Mouse (Mus musculus) gonadal fat pad, adult 2 months (tissue): ENCODE measurements around the gene Fam135a. TPM values are rescaled to one million over a fixed set of nuclear protein-coding genes. Genes with fewer than 3 reads are reported as not detected.

Source experiments
- DNase-seq: peaks from one replicate; pipeline ENCODE4 v3.0.0-alpha.2; 2012; ENCODE audit warnings: low read depth
- polyA plus RNA-seq: library from polyadenylated mRNA; depleted of rRNA; stranded (reverse); fragments of >200 nt; gene quantifications from 2 replicates; pipeline ENCODE4 v1.2.3, GENCODE M21; 2012; rRNA removed

Fam135a gene
- 6.9 and 7.1 TPM in 2 replicates for polyA plus RNA-seq

DNA sequence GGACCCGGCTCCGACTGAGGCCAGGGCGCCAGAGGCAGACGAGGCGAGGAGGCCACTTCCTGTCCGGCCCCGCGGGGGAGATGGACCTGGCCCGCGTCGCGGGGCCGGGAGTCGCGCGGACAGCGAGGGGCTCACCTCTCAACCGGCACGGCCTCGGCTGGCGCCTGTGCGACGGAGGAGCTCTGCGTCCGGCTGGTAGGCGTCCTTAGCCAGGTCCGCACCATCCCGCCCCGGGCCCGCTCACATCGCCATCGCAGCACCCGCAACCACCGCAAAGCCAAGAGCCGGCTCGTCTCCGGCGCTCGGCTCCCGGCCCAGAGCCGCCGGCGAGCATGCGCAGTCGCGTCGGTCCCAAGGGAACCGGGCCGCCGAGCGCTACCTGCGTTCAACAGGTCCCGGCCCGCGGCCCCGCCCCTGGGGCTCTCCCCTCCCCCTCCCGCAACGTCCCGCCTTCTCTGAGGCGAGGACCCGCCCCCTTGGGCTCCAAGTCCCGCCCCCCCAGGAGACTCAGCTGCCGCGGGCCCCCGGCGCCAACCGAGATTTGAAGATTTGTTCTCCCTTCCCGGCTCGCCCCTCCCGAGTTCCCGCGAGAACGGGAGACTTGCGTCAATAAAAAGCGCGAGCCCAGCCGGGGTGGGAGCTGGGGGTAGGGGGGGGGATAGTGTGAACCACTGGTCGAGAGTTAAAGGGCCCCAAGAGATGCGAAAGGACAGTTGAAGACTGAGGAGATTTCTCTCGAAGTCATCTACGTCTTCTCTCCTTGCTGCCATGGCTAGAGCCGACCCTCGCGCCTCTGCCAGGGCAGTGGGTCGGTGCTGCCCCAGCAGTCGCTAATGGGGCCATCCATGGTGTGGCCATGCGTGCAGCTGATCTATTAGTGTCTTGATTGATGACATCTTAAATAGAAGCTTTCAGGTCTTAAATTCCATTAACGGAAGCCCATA lies at the start of gene Fam135a:
Gene Fam135a (minus strand): TSS at position 416 of the 944 bp plus-strand sequence.
- DNase-seq = peak; percentile 31

DNA sequence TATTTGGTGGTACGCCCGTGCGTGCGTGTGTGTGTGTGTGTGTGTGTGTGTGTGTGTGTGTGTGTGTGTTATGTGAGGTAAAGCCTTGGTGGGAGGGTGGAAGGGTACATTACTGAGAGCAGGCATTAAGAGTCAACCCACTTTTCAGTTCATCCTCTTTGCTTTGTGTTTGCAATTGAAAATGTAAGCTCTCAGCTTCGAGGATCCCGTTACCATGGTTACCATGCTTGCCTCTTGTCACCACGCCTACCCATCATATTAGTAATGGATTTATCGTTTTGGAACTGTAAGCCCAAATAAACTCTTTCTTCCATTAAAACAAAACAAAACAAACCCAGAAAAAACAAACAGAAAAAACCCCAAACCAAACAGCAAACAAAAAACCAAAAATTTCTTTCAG lies 43.4 kb upstream of the Fam135a start:
- no peak for DNase-seq

DNA sequence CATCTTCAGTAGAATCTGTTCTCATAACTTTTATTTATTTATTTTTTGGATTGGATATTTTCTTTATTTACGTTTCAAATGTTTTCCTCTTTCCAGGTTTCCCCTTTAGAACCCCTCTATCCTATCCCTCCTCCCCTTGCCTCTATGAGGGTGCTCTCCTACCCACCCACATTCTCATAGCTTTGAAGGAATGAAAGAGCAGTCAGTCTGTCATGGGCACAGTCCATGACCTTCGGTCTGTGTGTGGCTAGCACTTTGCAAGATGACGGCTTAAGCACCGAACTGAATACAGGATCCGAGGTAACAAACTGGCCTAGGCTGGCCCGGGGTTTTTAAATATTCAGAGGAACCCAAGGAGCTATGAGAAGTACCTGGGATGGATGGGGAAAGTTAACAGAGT lies 40.4 kb upstream of the Fam135a start:
- DNase-seq = no peak

DNA sequence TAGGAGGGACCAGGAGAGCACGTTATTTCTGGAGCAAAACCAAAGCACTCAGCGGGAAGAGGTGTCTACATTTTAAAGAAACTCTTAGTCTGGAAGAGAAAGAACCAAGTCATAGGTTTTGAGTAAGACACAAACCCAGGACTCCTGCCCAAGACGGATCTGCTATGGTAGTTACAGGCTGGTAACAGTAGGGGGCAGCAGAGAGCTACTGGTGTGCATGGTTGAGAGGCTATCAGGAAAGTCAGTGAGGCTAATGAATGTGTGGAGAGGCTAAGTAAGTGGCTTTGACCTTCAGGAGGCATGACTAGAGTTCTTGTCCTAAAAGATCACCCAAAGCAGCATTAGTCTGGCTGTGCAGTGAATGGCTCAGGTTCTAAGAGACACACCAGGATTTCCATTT lies 37.0 kb upstream of the Fam135a start:
- DNase-seq = no peak

DNA sequence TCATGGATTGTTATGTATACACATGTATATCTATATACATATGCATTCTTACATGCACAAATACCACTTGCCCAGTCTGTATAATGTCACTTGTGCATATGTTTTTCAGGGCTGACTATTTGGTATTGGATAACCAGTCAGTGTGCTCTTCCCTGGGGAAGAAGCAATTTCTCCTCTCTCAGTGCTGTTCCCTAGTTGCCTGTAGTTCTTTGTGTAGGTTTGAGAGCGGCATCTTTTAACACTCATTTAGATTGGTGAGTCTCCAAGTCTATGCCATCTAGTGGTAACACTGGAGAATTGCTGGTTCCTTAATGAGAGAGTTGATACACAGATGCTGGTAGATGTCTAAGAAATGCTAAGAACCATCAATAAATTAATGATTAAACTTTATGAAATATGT lies 34.7 kb upstream of the Fam135a start:
- peak; percentile 4 for DNase-seq

DNA sequence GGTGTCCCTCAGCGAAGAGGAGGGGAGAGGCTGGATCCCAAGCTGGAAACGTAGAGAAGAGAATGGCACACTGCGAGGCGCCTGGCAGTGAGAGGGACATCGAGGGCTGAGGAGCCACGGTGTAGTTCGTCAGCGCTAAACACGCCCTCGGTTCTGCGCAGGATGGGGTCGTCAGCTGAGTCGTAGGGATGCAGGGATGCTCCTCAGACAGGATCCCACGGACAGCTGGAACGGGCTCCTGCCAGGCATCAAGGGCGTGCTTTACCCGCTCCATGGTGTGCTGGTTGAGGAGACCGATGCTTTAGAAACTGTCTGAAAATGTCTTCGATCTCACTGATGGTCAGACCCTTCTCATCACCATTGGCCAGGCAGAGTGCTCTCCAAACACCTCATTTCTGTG lies 33.7 kb upstream of the Fam135a start:
- no peak for DNase-seq

DNA sequence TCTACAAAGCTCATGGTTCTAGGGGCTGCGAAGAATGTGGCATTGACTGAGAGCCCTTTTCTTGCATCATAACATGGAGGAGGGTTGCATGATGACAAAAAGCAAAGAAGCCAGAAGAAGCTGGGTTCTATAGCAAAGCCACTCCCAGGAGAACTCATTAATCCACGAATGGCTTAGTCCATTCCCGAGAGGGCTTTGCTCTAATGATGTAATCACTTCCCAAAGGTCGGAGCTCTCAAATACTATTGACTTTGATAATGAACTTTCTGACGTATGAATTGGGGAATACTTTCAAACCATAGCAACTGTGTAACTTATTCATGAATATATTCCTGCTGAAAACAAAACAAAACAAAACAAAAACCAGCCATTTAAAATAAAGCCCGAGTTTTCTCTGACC lies 27.7 kb upstream of the Fam135a start:
- no peak for DNase-seq

DNA sequence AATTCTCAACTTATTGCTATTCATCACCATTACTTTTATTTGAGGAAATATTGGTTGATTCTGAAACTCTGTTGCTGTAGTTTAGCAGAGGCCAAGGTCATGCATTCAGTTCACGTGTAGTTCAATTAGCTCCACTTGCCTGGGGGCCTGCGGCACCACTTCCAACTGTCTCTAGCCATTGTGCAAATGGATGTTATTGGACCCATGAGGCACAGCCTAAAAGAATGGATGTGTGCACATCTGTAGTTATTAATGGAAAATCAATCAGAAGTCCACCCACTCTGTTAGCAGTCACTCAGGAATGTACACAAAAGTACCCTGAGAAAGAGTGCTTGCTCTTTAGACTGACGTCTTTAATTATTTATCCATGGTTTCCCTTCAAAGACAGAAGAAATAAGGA lies 24.5 kb upstream of the Fam135a start:
- no peak for DNase-seq

DNA sequence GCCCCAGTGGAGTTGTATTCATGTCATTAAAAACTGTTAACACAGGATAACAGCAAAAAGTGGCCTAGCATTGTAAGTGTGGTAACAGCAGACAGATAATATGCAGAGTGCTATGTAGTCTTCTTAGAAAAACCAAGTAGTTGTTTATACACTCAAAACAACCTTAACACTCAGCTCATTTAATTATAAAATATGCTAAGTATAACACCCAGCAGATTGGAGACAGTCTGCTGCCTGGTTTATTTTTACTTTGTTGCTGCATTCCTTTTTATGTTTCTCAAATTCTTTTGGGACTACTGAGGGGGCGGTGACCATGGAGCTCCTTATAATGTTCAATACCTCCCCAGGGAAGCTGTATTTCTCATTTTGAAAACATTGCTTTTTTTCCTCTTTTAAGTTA lies 22.4 kb upstream of the Fam135a start:
- no peak for DNase-seq

DNA sequence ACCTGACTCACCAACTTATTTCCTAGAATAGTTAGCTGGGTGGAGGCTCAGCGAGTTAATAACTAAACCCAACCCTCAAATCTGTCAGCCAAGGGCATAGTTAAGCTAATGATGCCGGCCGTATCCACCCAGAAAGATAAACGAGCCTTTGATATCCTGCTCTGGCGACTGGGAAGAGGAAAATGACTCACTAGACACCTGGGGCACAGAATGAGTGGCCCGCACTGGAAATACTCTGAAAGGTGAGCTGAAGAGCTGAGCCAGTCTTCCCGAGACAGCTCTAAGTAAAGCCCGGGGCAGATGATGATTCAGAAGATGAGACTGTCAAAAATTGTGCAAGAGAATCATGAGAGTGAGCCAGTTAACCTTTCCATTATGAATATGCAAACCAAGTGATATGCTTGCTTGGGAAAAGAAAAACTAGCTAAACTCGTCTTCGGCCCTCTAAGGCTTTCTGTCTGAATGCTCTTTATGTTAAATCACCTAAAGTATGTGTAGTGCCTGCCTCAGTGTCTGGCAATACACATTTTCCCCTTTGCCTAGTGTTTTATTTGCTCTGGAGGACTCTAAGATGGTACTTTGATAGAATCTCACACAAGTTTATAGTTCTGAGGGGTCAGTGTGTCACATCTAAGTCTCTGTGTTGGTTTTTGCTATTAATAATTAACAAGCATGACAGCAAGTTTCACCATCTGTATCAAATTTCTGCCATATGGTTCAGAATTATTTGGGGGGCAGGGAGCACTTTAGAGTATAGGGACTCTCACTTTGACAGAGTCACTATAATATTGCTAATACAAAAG lies 8.0 kb upstream of the Fam135a start:
- peak; percentile 61 for DNase-seq

DNA sequence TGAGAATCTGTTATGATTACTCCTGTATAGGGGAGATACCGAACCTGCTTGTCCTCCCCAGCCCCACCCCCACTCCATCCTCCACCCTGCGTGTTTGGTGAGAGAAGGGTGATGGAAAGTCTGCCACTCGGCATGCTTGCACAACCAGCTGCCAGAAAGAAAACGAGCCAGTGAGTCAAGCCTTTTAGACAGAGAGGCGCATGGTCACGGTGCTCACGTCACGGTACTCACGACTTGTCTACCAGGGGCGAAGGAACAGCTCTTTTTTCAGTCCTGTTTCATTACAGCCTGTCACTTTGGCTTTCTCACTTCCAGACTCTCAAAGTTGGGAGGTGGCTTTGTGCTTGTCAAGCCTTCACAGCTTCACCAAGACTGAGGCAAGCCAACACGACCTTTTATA lies 7.2 kb upstream of the Fam135a start:
- DNase-seq = no peak

DNA sequence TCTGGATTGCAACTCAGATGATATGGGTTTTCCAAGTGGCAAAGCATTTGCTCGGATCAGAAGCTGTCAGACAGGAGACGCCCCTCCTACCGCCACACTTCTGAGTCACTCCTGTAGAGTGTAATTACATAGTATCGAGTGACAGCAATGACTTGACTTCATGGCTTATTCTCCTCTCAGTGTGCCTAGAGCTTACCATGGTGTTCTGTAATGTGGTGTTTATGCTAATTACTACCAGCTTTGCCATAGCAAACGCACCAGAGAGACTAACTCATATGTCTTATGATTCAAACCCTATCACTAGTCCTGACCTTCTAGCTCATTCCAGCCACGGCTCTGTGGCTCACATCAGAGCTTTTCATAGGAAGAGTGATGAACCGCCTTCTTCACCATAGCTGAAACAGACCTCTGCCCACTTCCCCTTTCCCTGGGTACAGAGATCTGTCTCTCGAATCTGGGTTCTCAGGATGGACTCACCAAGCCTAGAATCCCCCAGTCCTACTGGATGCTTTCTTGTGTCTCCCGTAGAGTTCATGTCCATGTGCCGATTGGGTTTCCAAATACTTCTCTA lies 2.5 kb upstream of the Fam135a start:
- DNase-seq = no peak

DNA sequence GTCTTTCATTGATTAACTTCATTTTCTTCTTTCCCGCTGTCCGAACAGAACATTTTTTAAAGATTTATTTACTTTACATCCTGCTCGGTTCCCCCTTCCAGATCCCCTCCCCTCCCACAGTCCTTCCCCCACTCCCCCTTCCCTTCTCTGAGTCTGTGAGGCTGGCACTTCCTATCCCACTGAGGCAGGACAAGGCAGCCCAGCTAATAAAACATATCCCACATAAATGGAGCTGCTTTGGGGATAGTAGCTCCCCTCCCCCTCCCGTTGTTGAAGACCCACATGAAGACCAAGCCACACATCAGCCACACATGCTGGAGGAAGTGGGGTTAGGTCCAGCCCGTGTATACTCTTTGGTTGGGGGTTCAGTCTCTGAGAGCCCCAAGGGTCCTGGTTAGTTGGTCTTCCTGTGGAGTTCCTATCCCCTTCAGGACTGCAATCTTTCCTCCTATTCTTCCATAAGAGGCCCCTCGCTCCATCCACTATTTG lies 773 bp upstream of the Fam135a start:
- no peak for DNase-seq

DNA sequence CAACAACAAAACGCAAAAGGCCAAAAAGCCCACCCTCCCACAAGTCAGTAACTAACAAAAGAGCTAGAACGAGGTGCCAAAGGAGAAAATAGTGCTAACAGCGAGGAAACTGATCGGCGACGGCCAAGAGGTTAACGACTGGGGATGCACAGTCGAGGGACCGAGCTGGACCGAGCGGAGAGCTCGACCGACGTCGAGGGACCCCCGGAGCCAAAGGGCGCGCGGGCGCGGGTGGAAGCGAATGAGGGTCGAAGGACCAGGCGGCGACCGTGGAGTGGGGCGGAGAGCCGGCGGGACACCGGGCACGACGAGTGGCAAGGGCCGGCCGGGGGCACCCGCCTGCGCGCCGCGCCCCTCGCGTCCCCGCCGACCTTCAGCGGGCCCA lies 608 bp downstream of the Fam135a start:
- DNase-seq = no peak

DNA sequence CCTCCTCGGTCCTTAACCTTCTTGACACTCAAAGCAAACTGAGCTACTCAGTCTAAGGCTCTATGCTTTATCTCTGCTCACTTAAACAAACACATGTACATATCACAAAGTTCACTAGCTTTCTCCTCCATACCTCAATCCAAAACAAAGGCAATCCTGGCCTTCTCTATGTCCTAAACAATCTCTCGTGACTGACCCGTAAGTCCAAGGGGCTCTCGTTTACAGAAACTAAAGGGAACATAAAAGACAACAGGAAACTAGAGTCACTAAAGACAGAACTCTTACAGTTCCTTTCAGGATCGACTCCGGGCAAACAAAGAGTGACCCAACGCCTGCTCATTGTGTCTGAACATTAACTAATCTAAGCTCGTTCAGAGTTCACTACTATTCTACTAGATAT lies 2.6 kb downstream of the Fam135a start:
- no peak for DNase-seq

DNA sequence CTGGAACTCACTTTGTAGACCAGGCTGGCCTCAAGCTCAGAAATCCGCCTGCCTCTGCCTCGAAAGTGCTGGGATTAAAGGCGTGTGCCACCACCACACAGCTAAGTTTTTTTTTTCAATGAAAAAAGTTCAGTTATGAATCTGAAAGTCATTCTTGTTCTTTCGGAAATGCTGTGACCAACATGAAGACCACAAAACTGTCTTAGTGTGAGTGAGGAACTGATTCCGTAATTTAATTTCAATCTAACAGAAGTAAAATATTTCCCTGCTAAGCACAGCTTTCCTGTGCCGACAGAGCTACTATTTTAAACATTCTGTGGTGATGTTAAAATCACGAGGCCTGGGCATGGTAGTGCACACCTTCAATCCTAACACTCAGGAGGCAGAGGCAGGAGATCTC lies 7.7 kb downstream of the Fam135a start:
- no peak for DNase-seq

DNA sequence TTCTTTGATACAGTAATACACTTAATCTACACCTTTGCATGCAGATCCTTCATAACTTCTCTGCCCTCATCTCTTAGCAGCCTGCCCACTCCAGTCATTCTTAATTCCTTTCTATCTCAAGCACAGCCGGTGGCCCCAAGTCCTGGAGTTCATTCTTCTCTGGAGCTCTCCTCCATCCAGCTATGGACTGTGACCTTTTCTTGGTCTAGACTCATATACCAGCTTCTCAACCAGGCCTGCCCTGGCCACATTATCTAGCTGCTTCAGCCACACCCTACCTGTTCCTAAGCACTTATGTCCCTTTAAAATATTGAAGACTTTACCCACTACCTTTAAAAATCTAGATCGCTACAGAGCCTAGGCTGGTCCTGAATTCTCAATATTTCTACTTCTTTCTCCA lies 9.5 kb downstream of the Fam135a start:
- DNase-seq = no peak

DNA sequence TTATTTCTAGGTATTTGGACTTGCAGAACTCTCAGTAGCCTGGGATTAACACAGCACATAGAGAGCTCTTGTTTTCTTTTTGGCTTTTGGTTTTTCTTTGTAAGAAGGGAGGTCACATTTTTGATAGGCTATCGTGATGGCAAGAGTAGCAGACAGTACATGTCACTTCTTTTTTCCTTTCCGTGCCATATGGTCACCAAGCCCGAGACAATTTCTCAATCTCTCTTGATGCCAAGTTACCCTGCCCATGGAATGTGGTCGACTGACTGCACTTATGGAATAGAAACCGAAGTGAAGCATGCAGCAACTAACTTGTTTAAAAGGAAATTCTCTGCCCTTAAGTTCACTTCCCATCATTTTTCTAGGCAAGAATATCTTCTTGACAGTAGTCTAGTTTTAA lies 10.0 kb downstream of the Fam135a start:
- no peak for DNase-seq

DNA sequence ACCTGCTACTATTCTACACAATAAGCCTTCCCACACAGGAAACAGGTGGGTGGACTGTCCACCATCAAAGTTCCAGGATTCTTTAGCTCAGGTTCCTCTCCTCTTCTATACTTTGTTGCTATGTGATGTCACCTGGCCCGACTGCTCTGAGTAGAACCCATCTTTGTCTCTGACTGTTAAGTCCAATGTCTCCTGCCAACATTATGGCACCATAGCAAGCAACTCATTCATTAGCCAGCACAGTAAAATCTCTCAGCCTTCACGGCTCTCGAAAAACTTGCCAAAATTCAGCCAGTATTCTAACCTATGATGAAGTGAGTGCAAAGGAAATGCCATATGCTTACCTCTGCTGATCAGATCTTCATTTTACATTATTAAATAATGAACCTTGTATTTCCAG lies 14.0 kb downstream of the Fam135a start:
- DNase-seq = no peak

DNA sequence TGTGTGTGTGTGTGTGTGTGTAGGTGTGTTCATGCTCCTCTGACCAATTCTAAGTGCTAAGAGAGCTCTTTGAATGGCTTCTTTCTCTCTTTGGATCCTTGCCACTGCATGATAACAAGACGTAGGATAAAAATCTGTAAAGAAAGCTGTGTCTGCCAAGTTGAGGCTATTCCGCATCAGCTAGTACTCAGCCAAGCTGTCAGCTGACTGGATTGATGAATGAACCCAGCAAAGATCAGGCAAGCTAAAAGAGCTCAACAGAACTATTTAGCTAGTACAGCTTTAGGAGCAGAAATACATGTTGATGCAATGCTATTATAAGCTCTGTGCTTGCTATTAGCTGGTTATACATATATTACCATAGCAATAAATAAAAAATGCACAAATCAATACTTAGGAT lies 25.7 kb downstream of the Fam135a start:
- no peak for DNase-seq

DNA sequence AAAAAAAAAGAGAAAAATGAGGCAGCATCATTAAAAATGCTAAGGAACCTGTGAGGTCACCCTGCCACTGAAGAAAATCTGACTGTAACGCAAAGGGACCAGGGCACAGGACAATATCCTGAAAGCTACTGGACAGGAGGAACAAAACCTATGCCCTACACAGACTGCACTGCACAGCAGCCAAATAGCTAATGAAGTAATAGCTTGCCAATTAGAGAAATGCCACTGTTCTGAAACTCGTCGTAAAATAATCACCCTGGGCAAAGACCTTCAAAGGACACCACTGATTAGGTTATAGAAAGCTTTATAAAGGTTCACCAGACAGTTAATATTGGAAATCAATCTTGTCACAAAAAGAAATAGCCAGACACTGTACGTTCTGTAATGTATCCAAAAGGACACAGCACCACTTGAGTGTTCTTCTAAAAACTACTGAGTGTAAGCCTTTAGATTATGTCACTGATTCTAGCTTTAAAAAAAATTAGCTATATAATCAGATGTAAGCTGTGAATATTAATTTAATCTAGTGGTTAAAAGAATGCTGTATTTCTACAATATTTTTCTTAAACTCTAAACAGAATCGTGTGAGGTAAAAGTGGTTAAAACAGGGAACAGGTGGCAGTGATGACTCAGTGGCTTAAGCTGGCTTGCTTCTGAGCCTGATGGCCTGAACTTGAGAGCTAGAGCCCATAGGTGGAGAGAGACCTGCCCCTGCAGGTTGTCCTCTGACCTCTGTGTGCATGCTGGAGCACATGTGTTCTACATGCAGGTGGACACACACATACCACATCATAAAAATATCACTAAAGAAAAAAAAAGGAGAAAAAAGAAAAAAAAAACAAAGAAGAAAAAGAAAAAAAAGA lies 26.5 kb downstream of the Fam135a start:
- DNase-seq = no peak

DNA sequence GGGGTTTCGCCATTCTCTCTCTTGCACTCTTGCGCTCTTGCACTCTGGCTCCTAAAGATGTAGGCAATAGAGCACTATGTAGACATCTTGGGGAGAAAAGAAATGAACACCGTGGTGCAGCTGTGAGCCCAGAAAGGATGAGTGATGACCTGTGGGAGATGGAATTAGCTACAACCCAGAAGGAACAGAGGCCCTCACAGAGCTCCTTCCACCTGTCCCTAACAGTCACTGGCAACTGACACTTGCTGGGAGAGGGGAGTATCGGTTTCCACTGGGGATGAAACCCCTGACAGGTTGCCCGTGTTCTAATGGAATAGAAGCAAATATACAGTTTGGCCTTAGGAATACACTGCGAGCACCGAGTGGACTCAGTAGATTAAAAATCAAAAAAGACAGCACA lies 31.3 kb downstream of the Fam135a start:
- DNase-seq = no peak
